Mouse (Mus musculus) heart, postnatal 0 days (tissue): ENCODE measurements at regions not wholly inside any gene's neighbourhood (a gene's known extent, or its start where the extent isn't known, plus 50 kb on each side); places are given as distances from the start of the nearest gene placed in this dataset.
A peak's percentile ranks its signal among the peaks of the same experiment; 100 is the strongest.

Source experiments
- ATAC-seq: fragments of 200-750 bp; cut with Nextera tagmentation; 2 replicates; pipeline ENCODE4 v1.8.0; 2017; ENCODE audit warnings: low read depth, moderate number of reproducible peaks, moderate library complexity; ENCODE audit not compliant: insufficient read depth
- DNase-seq: peaks from one replicate; pipeline ENCODE4 v3.0.0-alpha.2; 2016; ENCODE audit warnings: low spot score
- H3K27ac ChIP-seq: fragments of 300-500 bp; sonication (generic); 2 replicates; pipeline ENCODE4 v1.5.1; 2014; ENCODE audit warnings: low read depth, mild to moderate bottlenecking
- H3K27me3 ChIP-seq: fragments of 300-500 bp; sonication (generic); 2 replicates; pipeline ENCODE4 v1.6.1; 2014; ENCODE audit warnings: low read length, mixed read lengths; ENCODE audit not compliant: control insufficient read depth, insufficient read depth
- H3K36me3 ChIP-seq: fragments of 300-500 bp; sonication (generic); replicated peaks from 2 replicates; pipeline ENCODE4 v1.6.1; 2014; ENCODE audit warnings: low read length, mixed read lengths; ENCODE audit not compliant: control insufficient read depth, insufficient read depth
- H3K4me1 ChIP-seq: fragments of 300-500 bp; sonication (generic); 2 replicates; pipeline ENCODE4 v1.6.1; 2014; ENCODE audit warnings: antibody characterized with exemption; ENCODE audit not compliant: control insufficient read depth, insufficient read depth
- H3K4me2 ChIP-seq: fragments of 300-500 bp; sonication (generic); 2 replicates; pipeline ENCODE4 v1.6.1; 2014; ENCODE audit warnings: low read depth, mild to moderate bottlenecking, low read length, moderate library complexity
- H3K4me3 ChIP-seq: fragments of 300-500 bp; sonication (generic); 2 replicates; pipeline ENCODE4 v1.5.1; 2014; ENCODE audit warnings: low read depth, low read length
- H3K9ac ChIP-seq: fragments of 300-500 bp; sonication (generic); replicated peaks from 2 replicates; pipeline ENCODE4 v1.6.1; 2014; ENCODE audit warnings: low read depth, low read length, mixed read lengths
- H3K9me3 ChIP-seq: fragments of 300-500 bp; sonication (generic); replicated peaks from 2 replicates; pipeline ENCODE4 v1.6.1; 2016; ENCODE audit warnings: low read length; ENCODE audit not compliant: control insufficient read depth
- CTCF ChIP-seq: IDR thresholded peaks from 2 replicates; pipeline ENCODE4 v1.5.1; 2016; ENCODE audit warnings: antibody characterized with exemption, control low read depth, low read depth
- EP300 ChIP-seq: IDR thresholded peaks from 2 replicates; pipeline ENCODE4 v1.6.1; 2016; ENCODE audit warnings: antibody characterized with exemption, low read depth
- WGBS: fragments of 180-500 bp; shearing (Covaris S2); extraction: QIAGEN DNeasy Blood & Tissue Kit; methylation state at CpG from one replicate; pipeline ENCODE4 v1.1.7; 2014; 5-methylcytosine and 5-hydroxymethylcytosine counted together

- no peak for DNase-seq
- WGBS: 65% methylated on average over 3 of the region's 3 CpGs
- TF ChIP-seq EP300: no peak
- 0 out of 2 replicates have a peak, but pooled peaks have one; percentile 4 for TF ChIP-seq CTCF
- no peaks in the 10 kb centered on the region for H3K9me3 ChIP-seq
- H3K36me3 ChIP-seq: no peaks in the 10 kb centered on the region
- peak overlapping the region; percentile 64; the same call in 1 of the 2 replicates for H3K27ac ChIP-seq
- H3K9ac ChIP-seq: no peak overlapping the region
- H3K4me3 ChIP-seq: no peak overlapping the region
- no peak overlapping the region for H3K4me2 ChIP-seq
- peaks cover 16% of the 10 kb centered on the region for H3K4me1 ChIP-seq
- no peak for ATAC-seq
- H3K27me3 ChIP-seq: no peaks in the 10 kb centered on the region
Observed at GRCm38 (mm10) chr9:120775721-120776120, 153.3 kb upstream of the Ctnnb1 start.

- Histone ChIP-seq H3K9ac (no peak overlapping the region), H3K9me3 (no peaks in the 10 kb centered on the region), H3K27me3 (no peaks in the 10 kb centered on the region), H3K27ac (peak overlapping the region; percentile 64), H3K4me1 (peaks cover 16% of the 10 kb centered on the region), H3K36me3 (no peaks in the 10 kb centered on the region), H3K4me3 (no peak overlapping the region), H3K4me2 (no peak overlapping the region)
- WGBS: 11% methylated on average over 4 of the region's 4 CpGs
- TF ChIP-seq EP300: peak; percentile 72; the same call in 1 of the 2 replicates
- TF ChIP-seq CTCF: no peak
- ATAC-seq: peak; percentile 66
- peak; percentile 78 for DNase-seq
Observed at GRCm38 (mm10) chr9:120776456-120777001, 152.5 kb upstream of the Ctnnb1 start.

GRCm38 (mm10) chr9:120777016-120777415 lies 152.0 kb upstream of the Ctnnb1 start:
- no peak for ATAC-seq

GRCm38 (mm10) chr9:120777501-120777900 lies 151.5 kb upstream of the Ctnnb1 start:
- H3K27me3 ChIP-seq: no peaks in the 10 kb centered on the region
- no peaks in the 10 kb centered on the region for H3K9me3 ChIP-seq
- peak; percentile 47 for DNase-seq
- peaks cover 16% of the 10 kb centered on the region for H3K4me1 ChIP-seq
- H3K4me2 ChIP-seq: no peak overlapping the region
- H3K4me3 ChIP-seq: no peak overlapping the region
- no peak overlapping the region for H3K9ac ChIP-seq
- peak; percentile 43 for ATAC-seq
- 45% methylated on average over 10 of the region's 10 CpGs for WGBS
- peak overlapping the region; percentile 87 for H3K27ac ChIP-seq
- TF ChIP-seq EP300 (no peak), CTCF (no peak)
- H3K36me3 ChIP-seq: no peaks in the 10 kb centered on the region

More at GRCm38 (mm10) chr9:120777016-120777415, 152.0 kb upstream of the Ctnnb1 start:
- Histone ChIP-seq H3K9me3 (no peaks in the 10 kb centered on the region), H3K4me1 (peaks cover 16% of the 10 kb centered on the region), H3K9ac (no peak overlapping the region), H3K4me2 (no peak overlapping the region), H3K36me3 (no peaks in the 10 kb centered on the region), H3K27me3 (no peaks in the 10 kb centered on the region), H3K4me3 (no peak overlapping the region), H3K27ac (peak overlapping the region; percentile 64)
- DNase-seq: no peak
- TF ChIP-seq EP300 (no peak), CTCF (no peak)
- WGBS: 45% methylated on average over 6 of the region's 6 CpGs

- no peak overlapping the region for H3K9ac ChIP-seq
- ATAC-seq: peak; percentile 72
- peaks cover 16% of the 10 kb centered on the region for H3K4me1 ChIP-seq
- H3K4me2 ChIP-seq: no peak overlapping the region
- peak overlapping the region; percentile 87 for H3K27ac ChIP-seq
- no peak overlapping the region for H3K4me3 ChIP-seq
- WGBS: 28% methylated on average over 2 of the region's 2 CpGs
- TF ChIP-seq EP300: peak; percentile 80; the same call in 1 of the 2 replicates
- no peak for TF ChIP-seq CTCF
- H3K9me3 ChIP-seq: no peaks in the 10 kb centered on the region
- peak; percentile 63 for DNase-seq
- H3K27me3 ChIP-seq: no peaks in the 10 kb centered on the region
- H3K36me3 ChIP-seq: no peaks in the 10 kb centered on the region
Observed at GRCm38 (mm10) chr9:120778423-120778822, 150.6 kb upstream of the Ctnnb1 start.

GRCm38 (mm10) chr9:120794210-120794609 lies 134.8 kb upstream of the Ctnnb1 start:
- ATAC-seq (no peak), DNase-seq (no peak)
- H3K4me2 ChIP-seq: no peak overlapping the region
- no peak overlapping the region for H3K4me3 ChIP-seq
- H3K27me3 ChIP-seq: 0 out of 2 replicates have a peak, but pooled peaks cover 2% of the 10 kb centered on the region
- TF ChIP-seq CTCF (no peak), EP300 (no peak)
- H3K9me3 ChIP-seq: peaks cover 30% of the 10 kb centered on the region
- no peak overlapping the region for H3K27ac ChIP-seq
- H3K36me3 ChIP-seq: no peaks in the 10 kb centered on the region
- 80% methylated on average over 5 of the region's 5 CpGs for WGBS
- no peak overlapping the region for H3K9ac ChIP-seq
- no peaks in the 10 kb centered on the region; the same call in 1 of the 2 replicates for H3K4me1 ChIP-seq
